In genomic region chr9:8004370-8004991, GRCm38 (mm10) we compare ENCODE assay signal across 8 mouse cellular contexts. TPM values are rescaled to one million over a fixed set of nuclear protein-coding genes. Genes with fewer than 3 reads are reported as not detected.
A peak's percentile ranks its signal among the peaks of the same experiment; 100 is the strongest.
DNase-seq lines count a peak whose midpoint lies in the region; ATAC-seq lines count a peak whose summit lies in the region.

TSS of gene Yap1 (minus strand) at chr9:8004596.

- intact Hi-C loops in gastrocnemius, postnatal 36 days (cut with DNase I) = loop anchor here (10.0 kb wide), 1 partner anchor 160 kb away; no protein-coding TSS in a partner anchor
- intact Hi-C loops in left cerebral cortex, postnatal 14 days (cut with DNase I) = no loop called here

- peak; percentile 92 to 97 for DNase-seq in adrenal gland, adult (ENCODE audit: inconsistent age in 2 of 2, low spot score in 1 of 2)
- DNase-seq in embryo, embryonic 10.5 days (ENCODE audit: low spot score) = peak; percentile 91
- peak; percentile 90 to 92 for DNase-seq in gastrocnemius, postnatal 36 days
- DNase-seq in left cerebral cortex, postnatal 14 days (ENCODE audit: low spot score in 2 of 2) = peak; percentile 76 to 84
- DNase-seq in right cerebral cortex, postnatal 4 days = peak; percentile 77

- peak; percentile 42 for ATAC-seq in inflammation-experienced regulatory T-cells, adult 6 months
- ATAC-seq in megakaryocyte-erythroid progenitor cell, adult 5-6 weeks (replicated peaks; ENCODE audit: low FRiP score, low TSS enrichment, poor library complexity, severe bottlenecking) = 0 out of 2 replicates have a peak, but pooled peaks have one; percentile 21
- no peak for ATAC-seq in activated CD4-positive, CD25-positive, alpha-beta regulatory T cell, adult 4 months

RNA-seq across cellular contexts. Expression of gene Yap1, which starts in this region (rescaled TPM):
- total RNA-seq in gastrocnemius, postnatal 36 days (2021) = 10 to 100 TPM; 30.8 to 34.9 TPM
- not detected for polyA plus RNA-seq in inflammation-experienced regulatory T-cells, adult 6 months (2017; shearing (Covaris generic))
- total RNA-seq in left cerebral cortex, postnatal 14 days (2021) = 10 to 100 TPM; 15.7 to 17.3 TPM
- total RNA-seq in megakaryocyte-erythroid progenitor cell, adult 5-6 weeks (2014; fragmentation: Nextera tagmentation) = 0.24 TPM in 1 of 2 replicates, not detected in the other
- total RNA-seq in megakaryocyte-erythroid progenitor cell, adult 5-6 weeks (2017) = not detected in 2 replicates
- not detected for polyA plus RNA-seq in activated CD4-positive, CD25-positive, alpha-beta regulatory T cell, adult 4 months (2017; shearing (Covaris generic))

Comparison
In these comparisons a context has a peak if more than half of its experiments do, and no peak if none do; other contexts are left out.
1. RNA of gene Yap1 (total RNA-seq): 30.8 to 34.9 TPM in gastrocnemius, postnatal 36 days and 15.7 to 17.3 TPM in left cerebral cortex, postnatal 14 days; 0.24 TPM in megakaryocyte-erythroid progenitor cell, adult 5-6 weeks; every median in the first group is over 10 times any median in the second.
2. Peak in ATAC-seq in inflammation-experienced regulatory T-cells, adult 6 months; RNA of the gene not detected or under 1 TPM.
3. Peak in ATAC-seq in megakaryocyte-erythroid progenitor cell, adult 5-6 weeks; RNA of the gene not detected or under 1 TPM.
4. Peak in every context shown above with its lines, with median percentiles within 50 percentile points of each other: DNase-seq.